Mouse (Mus musculus): ENCODE data around the gene Ptprg. TPM values are rescaled to one million over a fixed set of nuclear protein-coding genes. Genes with fewer than 3 reads are reported as not detected.
A peak's percentile ranks its signal among the peaks of the same experiment; 100 is the strongest.

Ptprg gene
- polyA plus RNA-seq, 1 experiment from 2014 or later = 50.1 TPM

DNA sequence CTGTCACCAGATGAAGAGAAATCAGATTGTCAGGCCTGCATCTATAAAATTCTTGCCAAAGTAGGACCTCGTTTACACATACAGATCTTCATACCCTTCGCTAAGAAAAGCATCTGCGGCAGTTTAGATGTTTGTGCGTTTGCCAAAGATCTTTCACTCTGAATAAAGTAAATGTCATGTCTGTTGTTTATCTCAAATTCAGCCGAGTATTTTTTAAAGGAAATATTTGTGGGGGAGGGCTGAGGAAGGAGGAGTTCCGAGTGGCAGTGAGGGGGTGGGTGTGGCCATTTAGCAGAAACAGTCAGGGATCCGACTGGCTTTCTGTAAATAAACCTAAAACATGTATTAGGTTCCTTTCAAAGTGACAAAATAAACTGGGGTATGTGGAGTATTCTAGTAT lies 645.4 kb downstream of the Ptprg start:
- no peaks in the 10 kb centered on the region for H3K27me3 ChIP-seq (ENCODE audit: control insufficient read depth, insufficient read depth, low read length)
- no peak overlapping the region for H3K4me3 ChIP-seq (replicated peaks; ENCODE audit: low read depth, low read length)
- 67% methylated on average over 7 of the region's 7 CpGs for WGBS
- H3K9ac ChIP-seq (replicated peaks; ENCODE audit: low read length) = no peak overlapping the region
- H3K9me3 ChIP-seq (ENCODE audit: control insufficient read depth, low read length) = no peaks in the 10 kb centered on the region
- peaks cover 26% of the 10 kb centered on the region; the same call in 1 of the 2 replicates for H3K4me1 ChIP-seq (ENCODE audit: control insufficient read depth, insufficient read depth, low read length)
- no peak overlapping the region for H3K27ac ChIP-seq (replicated peaks; ENCODE audit: low read depth, low read length)
- DNase-seq = no peak
- no peak overlapping the region for H3K4me2 ChIP-seq (ENCODE audit: low read length)
- no peaks in the 10 kb centered on the region for H3K36me3 ChIP-seq (ENCODE audit: control insufficient read depth, insufficient read depth, low read length)
- ATAC-seq (ENCODE audit: low FRiP score, low TSS enrichment) = no peak

DNA sequence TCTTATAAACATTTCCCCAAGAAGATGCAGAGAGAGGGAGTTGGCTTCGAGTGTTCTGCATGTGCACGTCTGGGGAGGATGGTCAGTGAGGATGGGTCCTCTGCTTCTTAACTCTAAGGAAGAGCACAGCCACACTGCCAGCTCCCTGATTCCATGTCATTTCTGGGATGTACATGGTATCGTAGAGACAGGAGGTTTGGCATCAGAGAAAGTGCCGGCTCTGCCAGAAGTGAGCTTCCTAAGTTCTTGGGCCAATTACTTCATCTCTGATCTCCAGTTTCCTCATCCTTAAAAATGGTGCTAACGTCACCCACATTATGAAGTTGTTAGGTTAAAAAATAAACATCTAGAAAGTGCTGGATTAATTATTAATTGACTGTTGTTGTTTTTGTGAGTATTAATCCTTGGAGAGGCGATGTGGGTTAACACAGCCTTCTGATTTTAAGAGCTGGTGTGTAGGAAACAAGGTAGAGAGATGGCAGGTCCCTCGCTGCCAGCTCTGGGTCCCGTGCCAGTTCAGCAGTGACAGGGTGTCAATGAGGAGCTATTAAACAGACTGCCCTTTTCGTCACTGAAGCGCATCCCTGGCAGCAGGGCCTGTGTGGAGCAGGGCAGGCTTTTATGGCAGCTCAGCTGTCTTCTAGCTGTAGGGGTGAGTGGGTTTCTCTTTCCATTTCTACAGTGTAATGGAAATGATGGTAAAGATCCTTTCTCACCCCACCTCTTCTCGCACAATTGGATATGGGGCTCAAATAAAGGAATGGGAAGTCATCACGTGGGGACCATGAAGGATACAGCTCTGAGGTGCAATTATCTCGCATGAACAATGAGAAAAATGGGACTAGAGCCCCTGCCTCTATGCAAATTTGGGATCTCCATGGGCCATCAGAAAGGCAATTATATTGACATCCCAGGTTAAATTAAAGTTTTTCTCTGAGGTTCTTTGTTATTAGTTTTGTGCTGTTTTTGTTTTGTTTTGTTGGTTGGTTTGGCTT lies 646.9 kb downstream of the Ptprg start:
- DNase-seq (peak; percentile 46), ATAC-seq (ENCODE audit: low FRiP score, low TSS enrichment) (peak; percentile 59)
- H3K9ac ChIP-seq (replicated peaks; ENCODE audit: low read length) = no peak overlapping the region
- 55% methylated on average over 13 of the region's 13 CpGs for WGBS
- H3K4me1 ChIP-seq (ENCODE audit: control insufficient read depth, insufficient read depth, low read length) = peaks cover 26% of the 10 kb centered on the region; the same call in 1 of the 2 replicates
- H3K36me3 ChIP-seq (ENCODE audit: control insufficient read depth, insufficient read depth, low read length) = no peaks in the 10 kb centered on the region
- H3K4me2 ChIP-seq (ENCODE audit: low read length) = no peak overlapping the region
- no peak overlapping the region for H3K4me3 ChIP-seq (replicated peaks; ENCODE audit: low read depth, low read length)
- H3K9me3 ChIP-seq (ENCODE audit: control insufficient read depth, low read length) = no peaks in the 10 kb centered on the region
- H3K27me3 ChIP-seq (ENCODE audit: control insufficient read depth, insufficient read depth, low read length) = no peaks in the 10 kb centered on the region
- peak overlapping the region; percentile 53 for H3K27ac ChIP-seq (replicated peaks; ENCODE audit: low read depth, low read length)

DNA sequence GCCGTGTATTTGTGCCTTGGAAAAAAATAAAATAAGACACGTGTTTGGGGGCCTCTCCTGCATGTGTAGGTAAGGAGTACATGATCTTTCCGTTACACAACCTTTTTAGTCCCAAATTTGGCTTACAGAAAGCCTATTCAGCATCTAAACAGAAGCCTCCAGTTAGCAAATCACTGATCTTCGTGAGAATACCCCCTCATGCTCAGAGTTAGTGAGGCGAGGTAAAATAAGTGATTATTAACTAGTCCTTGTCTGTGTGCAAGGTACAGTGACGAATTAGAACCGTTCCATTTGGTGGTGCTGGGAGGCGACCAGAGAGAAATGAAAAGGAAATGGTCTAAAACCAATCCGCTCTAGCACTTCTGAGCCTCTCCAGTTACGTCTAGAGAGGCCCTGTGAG lies 648.9 kb downstream of the Ptprg start:
- Histone ChIP-seq H3K4me1 (ENCODE audit: control insufficient read depth, insufficient read depth, low read length) (peaks cover 26% of the 10 kb centered on the region; the same call in 1 of the 2 replicates), H3K36me3 (ENCODE audit: control insufficient read depth, insufficient read depth, low read length) (no peaks in the 10 kb centered on the region), H3K9ac (replicated peaks; ENCODE audit: low read length) (no peak overlapping the region), H3K4me2 (ENCODE audit: low read length) (no peak overlapping the region), H3K27me3 (ENCODE audit: control insufficient read depth, insufficient read depth, low read length) (no peaks in the 10 kb centered on the region), H3K27ac (replicated peaks; ENCODE audit: low read depth, low read length) (no peak overlapping the region), H3K4me3 (replicated peaks; ENCODE audit: low read depth, low read length) (no peak overlapping the region), H3K9me3 (ENCODE audit: control insufficient read depth, low read length) (no peaks in the 10 kb centered on the region)
- ATAC-seq (ENCODE audit: low FRiP score, low TSS enrichment) (no peak), DNase-seq (no peak)
- 69% methylated on average over 10 of the region's 10 CpGs for WGBS

DNA sequence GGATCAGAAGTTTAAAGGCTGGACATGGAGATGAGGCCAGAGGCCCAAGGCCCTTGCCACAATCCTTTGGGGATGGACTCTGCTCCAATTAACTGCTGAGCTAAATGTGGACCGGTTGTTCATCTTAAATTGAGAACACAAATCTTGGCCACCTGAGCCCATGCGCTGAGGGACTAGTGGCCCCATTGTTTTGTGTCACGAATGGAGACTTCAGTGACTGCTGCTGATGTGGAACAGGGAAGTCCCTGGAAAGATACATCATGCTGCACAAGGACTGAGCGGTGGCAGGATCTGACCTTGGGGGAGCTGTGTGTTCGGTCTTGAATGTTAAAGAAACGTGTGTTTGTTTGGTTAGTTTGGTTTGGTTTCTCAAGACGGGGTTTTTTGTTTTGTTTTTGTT lies 649.7 kb downstream of the Ptprg start:
- no peak overlapping the region for H3K9ac ChIP-seq (replicated peaks; ENCODE audit: low read length)

DNA sequence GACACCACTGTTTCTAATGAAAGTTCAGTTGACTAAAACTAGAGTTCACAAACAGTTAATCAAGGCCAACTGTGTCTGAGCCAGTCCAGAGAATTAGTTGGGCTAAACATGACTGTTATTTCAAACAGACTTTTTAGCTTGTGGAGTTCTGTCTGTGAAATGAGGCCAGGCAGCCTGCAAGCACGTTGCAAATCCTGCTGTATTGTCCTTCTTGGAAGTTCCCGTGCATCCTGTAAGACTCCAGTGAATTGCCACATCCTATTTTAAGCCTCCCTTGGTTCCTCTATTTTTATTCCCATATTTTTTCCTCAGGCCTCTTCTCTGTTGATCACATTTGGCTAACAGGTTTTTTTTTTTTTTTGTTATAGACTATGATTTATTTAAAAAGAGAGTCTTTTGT lies 652.8 kb downstream of the Ptprg start:
- ATAC-seq (ENCODE audit: low FRiP score, low TSS enrichment) = no peak
- 0 out of 2 replicates have a peak, but pooled peaks cover 13% of the 10 kb centered on the region for H3K4me1 ChIP-seq (ENCODE audit: control insufficient read depth, insufficient read depth, low read length)
- no peak overlapping the region for H3K27ac ChIP-seq (replicated peaks; ENCODE audit: low read depth, low read length)
- peaks cover 6% of the 10 kb centered on the region; the same call in 1 of the 2 replicates for H3K36me3 ChIP-seq (ENCODE audit: control insufficient read depth, insufficient read depth, low read length)
- no peaks in the 10 kb centered on the region for H3K9me3 ChIP-seq (ENCODE audit: control insufficient read depth, low read length)
- H3K4me2 ChIP-seq (ENCODE audit: low read length) = no peak overlapping the region
- DNase-seq = no peak
- H3K27me3 ChIP-seq (ENCODE audit: control insufficient read depth, insufficient read depth, low read length) = no peaks in the 10 kb centered on the region
- H3K9ac ChIP-seq (replicated peaks; ENCODE audit: low read length) = no peak overlapping the region
- no peak overlapping the region for H3K4me3 ChIP-seq (replicated peaks; ENCODE audit: low read depth, low read length)
- WGBS = 62% methylated on average over 2 of the region's 2 CpGs

More for the DNA sequence above, 649.7 kb downstream of the Ptprg start:
- 60% methylated on average over 7 of the region's 7 CpGs for WGBS
- H3K27me3 ChIP-seq (ENCODE audit: control insufficient read depth, insufficient read depth, low read length) = no peaks in the 10 kb centered on the region
- H3K27ac ChIP-seq (replicated peaks; ENCODE audit: low read depth, low read length) = no peak overlapping the region
- H3K36me3 ChIP-seq (ENCODE audit: control insufficient read depth, insufficient read depth, low read length) = no peaks in the 10 kb centered on the region
- no peak overlapping the region for H3K4me2 ChIP-seq (ENCODE audit: low read length)
- DNase-seq (no peak), ATAC-seq (ENCODE audit: low FRiP score, low TSS enrichment) (no peak)
- H3K4me3 ChIP-seq (replicated peaks; ENCODE audit: low read depth, low read length) = no peak overlapping the region
- H3K4me1 ChIP-seq (ENCODE audit: control insufficient read depth, insufficient read depth, low read length) = peaks cover 21% of the 10 kb centered on the region; the same call in 1 of the 2 replicates
- no peaks in the 10 kb centered on the region for H3K9me3 ChIP-seq (ENCODE audit: control insufficient read depth, low read length)

DNA sequence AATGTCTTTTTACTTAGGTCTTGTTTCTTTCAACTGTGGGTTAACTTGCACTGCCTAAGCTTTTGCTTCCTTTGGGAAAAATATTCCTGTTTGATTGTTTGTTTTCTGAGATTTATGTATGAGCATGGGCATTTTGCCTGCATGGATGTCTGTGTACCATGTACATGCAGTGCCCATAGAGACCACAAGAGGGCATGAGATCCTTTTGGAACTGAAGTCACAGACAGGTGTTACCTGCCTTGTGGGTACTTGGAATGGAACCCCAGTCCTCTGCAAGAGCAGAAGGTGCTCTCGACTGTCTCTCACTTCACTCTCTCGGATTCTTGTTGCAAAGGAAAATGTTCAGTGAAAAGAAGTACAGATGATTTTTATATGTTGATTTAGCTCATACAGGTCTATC lies 655.2 kb downstream of the Ptprg start:
- Histone ChIP-seq H3K9me3 (ENCODE audit: control insufficient read depth, low read length) (no peaks in the 10 kb centered on the region), H3K36me3 (ENCODE audit: control insufficient read depth, insufficient read depth, low read length) (peaks cover 13% of the 10 kb centered on the region; the same call in 1 of the 2 replicates), H3K27me3 (ENCODE audit: control insufficient read depth, insufficient read depth, low read length) (no peaks in the 10 kb centered on the region), H3K4me2 (ENCODE audit: low read length) (no peak overlapping the region), H3K27ac (replicated peaks; ENCODE audit: low read depth, low read length) (no peak overlapping the region), H3K4me1 (ENCODE audit: control insufficient read depth, insufficient read depth, low read length) (no peaks in the 10 kb centered on the region), H3K9ac (replicated peaks; ENCODE audit: low read length) (no peak overlapping the region), H3K4me3 (replicated peaks; ENCODE audit: low read depth, low read length) (no peak overlapping the region)
- DNase-seq (no peak), ATAC-seq (ENCODE audit: low FRiP score, low TSS enrichment) (no peak)
- WGBS = 92% methylated on average over 2 of the region's 2 CpGs

DNA sequence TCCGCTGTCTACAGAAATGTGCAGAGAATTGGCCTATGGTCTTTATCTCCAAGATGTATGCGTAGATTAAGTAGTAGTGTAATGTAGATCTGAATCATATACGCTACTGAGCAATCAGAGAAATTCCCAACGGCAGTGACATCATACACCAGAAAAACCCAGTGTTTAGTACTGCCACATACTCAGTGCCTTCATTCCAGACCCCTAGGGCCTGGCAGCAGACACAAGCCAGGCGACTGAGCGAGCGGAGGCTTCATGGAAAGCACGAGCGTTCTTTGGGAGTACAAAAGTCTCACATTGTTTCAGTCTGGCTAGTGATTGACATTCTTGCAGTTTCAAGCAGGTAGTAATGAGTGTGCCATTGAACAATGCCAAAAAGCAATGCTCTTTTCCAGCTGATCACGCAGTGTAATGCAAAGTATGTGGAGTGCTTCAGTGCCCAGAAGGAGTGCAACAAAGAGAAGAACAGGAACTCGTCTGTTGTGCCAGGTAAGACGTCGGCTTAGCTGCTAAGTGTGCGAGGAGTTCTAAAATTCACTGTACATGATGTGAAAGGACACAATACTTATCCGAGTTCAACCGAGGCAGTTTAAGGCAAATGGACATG lies 665.3 kb downstream of the Ptprg start:
- ATAC-seq (ENCODE audit: low FRiP score, low TSS enrichment) (no peak), DNase-seq (no peak)
- H3K27me3 ChIP-seq (ENCODE audit: control insufficient read depth, insufficient read depth, low read length) = no peaks in the 10 kb centered on the region
- WGBS = 84% methylated on average over 16 of the region's 16 CpGs
- H3K9me3 ChIP-seq (ENCODE audit: control insufficient read depth, low read length) = no peaks in the 10 kb centered on the region
- no peak overlapping the region for H3K4me3 ChIP-seq (replicated peaks; ENCODE audit: low read depth, low read length)
- no peak overlapping the region for H3K4me2 ChIP-seq (ENCODE audit: low read length)
- no peaks in the 10 kb centered on the region for H3K4me1 ChIP-seq (ENCODE audit: control insufficient read depth, insufficient read depth, low read length)
- peaks cover 22% of the 10 kb centered on the region; the same call in 1 of the 2 replicates for H3K36me3 ChIP-seq (ENCODE audit: control insufficient read depth, insufficient read depth, low read length)
- H3K9ac ChIP-seq (replicated peaks; ENCODE audit: low read length) = no peak overlapping the region
- no peak overlapping the region for H3K27ac ChIP-seq (replicated peaks; ENCODE audit: low read depth, low read length)

DNA sequence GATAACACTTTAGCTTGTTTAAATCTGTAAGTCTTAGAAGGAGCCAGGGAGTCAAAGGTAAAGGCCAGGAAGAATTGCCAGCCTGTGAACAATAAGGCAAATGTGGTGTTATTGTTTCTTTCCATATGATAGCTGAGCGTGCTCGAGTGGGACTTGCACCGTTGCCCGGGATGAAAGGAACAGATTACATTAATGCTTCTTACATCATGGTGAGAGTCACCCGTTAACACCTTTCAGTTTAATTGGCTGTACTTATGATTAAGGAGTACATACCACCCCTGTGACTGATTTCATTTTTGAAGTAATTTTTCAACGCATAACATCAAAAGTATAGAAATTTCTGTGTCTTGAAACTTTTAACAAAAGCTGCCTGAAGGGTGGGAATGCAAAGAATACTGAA lies 666.5 kb downstream of the Ptprg start:
- no peak overlapping the region for H3K27ac ChIP-seq (replicated peaks; ENCODE audit: low read depth, low read length)
- no peak overlapping the region for H3K4me2 ChIP-seq (ENCODE audit: low read length)
- WGBS = 54% methylated on average over 6 of the region's 6 CpGs
- H3K4me1 ChIP-seq (ENCODE audit: control insufficient read depth, insufficient read depth, low read length) = no peaks in the 10 kb centered on the region
- H3K9ac ChIP-seq (replicated peaks; ENCODE audit: low read length) = no peak overlapping the region
- H3K4me3 ChIP-seq (replicated peaks; ENCODE audit: low read depth, low read length) = no peak overlapping the region
- H3K36me3 ChIP-seq (ENCODE audit: control insufficient read depth, insufficient read depth, low read length) = peaks cover 22% of the 10 kb centered on the region; the same call in 1 of the 2 replicates
- DNase-seq (no peak), ATAC-seq (ENCODE audit: low FRiP score, low TSS enrichment) (no peak)
- H3K27me3 ChIP-seq (ENCODE audit: control insufficient read depth, insufficient read depth, low read length) = no peaks in the 10 kb centered on the region
- H3K9me3 ChIP-seq (ENCODE audit: control insufficient read depth, low read length) = no peaks in the 10 kb centered on the region

Data from midbrain, embryonic 14.5 days (tissue).